Mouse (Mus musculus): ENCODE measurements around the gene Foxn2. TPM values are rescaled to one million over a fixed set of nuclear protein-coding genes. Genes with fewer than 3 reads are reported as not detected.
A peak's percentile ranks its signal among the peaks of the same experiment; 100 is the strongest.

Foxn2 gene
- polyA plus RNA-seq, 1 experiment from 2014 or later, result 9.8 TPM

- H3K4me3 ChIP-seq (ENCODE audit: low read depth, low read length), result peak overlapping the region; percentile 56
- no peaks in the 10 kb centered on the region for H3K9me3 ChIP-seq (ENCODE audit: control insufficient read depth, low read length)
- H3K27ac ChIP-seq (replicated peaks; ENCODE audit: low read depth, low read length), result no peak overlapping the region
- peak overlapping the region; percentile 44 for H3K4me2 ChIP-seq (ENCODE audit: low read depth, severe bottlenecking)
- ATAC-seq (ENCODE audit: insufficient number of reproducible peaks, low FRiP score, low TSS enrichment, low read depth) (peak; percentile 78; the same call in 1 of the 2 replicates), DNase-seq (ENCODE audit: low spot score) (no peak)
- peak overlapping the region; percentile 71 for H3K9ac ChIP-seq (ENCODE audit: low read length)
- H3K4me1 ChIP-seq (ENCODE audit: control insufficient read depth, insufficient read depth, low read length), result no peaks in the 10 kb centered on the region
- H3K27me3 ChIP-seq (ENCODE audit: control insufficient read depth, insufficient read depth, low read length), result no peaks in the 10 kb centered on the region
- H3K36me3 ChIP-seq (ENCODE audit: control insufficient read depth, insufficient read depth, low read length), result no peaks in the 10 kb centered on the region
- WGBS, result 0% methylated on average over 14 of the region's 14 CpGs
These were observed 89.7 kb downstream of the Foxn2 start for GRCm38 (mm10) chr17:88530236-88530619.

DNA sequence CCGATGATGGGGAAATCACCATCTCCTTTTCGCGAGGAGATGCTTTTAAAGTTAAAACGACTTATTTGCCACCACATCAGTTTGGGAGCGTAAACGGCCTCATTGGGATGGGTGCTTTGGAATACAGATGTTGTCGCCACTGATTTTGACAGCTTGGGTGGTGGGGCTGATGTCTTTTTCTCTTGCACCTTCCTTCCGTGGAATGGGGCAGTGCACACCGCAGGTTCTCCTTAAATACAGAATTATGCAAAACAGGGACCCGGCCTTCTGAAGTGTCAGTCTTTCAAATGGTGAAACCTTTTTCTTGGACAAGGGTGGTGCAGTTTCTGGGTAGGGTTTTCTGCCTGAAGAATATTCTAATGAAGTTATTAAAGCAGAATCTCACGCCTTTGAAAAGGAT, 90.2 kb downstream of the Foxn2 start:
- no peaks in the 10 kb centered on the region for H3K9me3 ChIP-seq (ENCODE audit: control insufficient read depth, low read length)
- H3K4me3 ChIP-seq (ENCODE audit: low read depth, low read length), result peak overlapping the region; percentile 56
- H3K9ac ChIP-seq (ENCODE audit: low read length), result peak overlapping the region; percentile 71
- 11% methylated on average over 11 of the region's 11 CpGs for WGBS
- no peaks in the 10 kb centered on the region for H3K36me3 ChIP-seq (ENCODE audit: control insufficient read depth, insufficient read depth, low read length)
- H3K4me1 ChIP-seq (ENCODE audit: control insufficient read depth, insufficient read depth, low read length), result no peaks in the 10 kb centered on the region
- H3K27me3 ChIP-seq (ENCODE audit: control insufficient read depth, insufficient read depth, low read length), result no peaks in the 10 kb centered on the region
- DNase-seq (ENCODE audit: low spot score) (no peak), ATAC-seq (ENCODE audit: insufficient number of reproducible peaks, low FRiP score, low TSS enrichment, low read depth) (no peak)
- peak overlapping the region; percentile 44 for H3K4me2 ChIP-seq (ENCODE audit: low read depth, severe bottlenecking)
- no peak overlapping the region for H3K27ac ChIP-seq (replicated peaks; ENCODE audit: low read depth, low read length)

- Histone ChIP-seq H3K27me3 (ENCODE audit: control insufficient read depth, insufficient read depth, low read length) (no peaks in the 10 kb centered on the region), H3K4me1 (ENCODE audit: control insufficient read depth, insufficient read depth, low read length) (no peaks in the 10 kb centered on the region), H3K4me3 (ENCODE audit: low read depth, low read length) (no peak overlapping the region), H3K36me3 (ENCODE audit: control insufficient read depth, insufficient read depth, low read length) (no peaks in the 10 kb centered on the region), H3K4me2 (ENCODE audit: low read depth, severe bottlenecking) (no peak overlapping the region), H3K9ac (ENCODE audit: low read length) (no peak overlapping the region), H3K9me3 (ENCODE audit: control insufficient read depth, low read length) (no peaks in the 10 kb centered on the region), H3K27ac (replicated peaks; ENCODE audit: low read depth, low read length) (no peak overlapping the region)
- DNase-seq (ENCODE audit: low spot score) (no peak), ATAC-seq (ENCODE audit: insufficient number of reproducible peaks, low FRiP score, low TSS enrichment, low read depth) (no peak)
- 67% methylated on average over 6 of the region's 6 CpGs for WGBS
These were observed 90.7 kb downstream of the Foxn2 start for GRCm38 (mm10) chr17:88531176-88531575.

GRCm38 (mm10) chr17:88537842-88538430, 97.4 kb downstream of the Foxn2 start:
- Histone ChIP-seq H3K4me3 (ENCODE audit: low read depth, low read length) (no peak overlapping the region), H3K9ac (ENCODE audit: low read length) (no peak overlapping the region), H3K4me2 (ENCODE audit: low read depth, severe bottlenecking) (no peak overlapping the region), H3K36me3 (ENCODE audit: control insufficient read depth, insufficient read depth, low read length) (no peaks in the 10 kb centered on the region), H3K27me3 (ENCODE audit: control insufficient read depth, insufficient read depth, low read length) (no peaks in the 10 kb centered on the region), H3K9me3 (ENCODE audit: control insufficient read depth, low read length) (no peaks in the 10 kb centered on the region), H3K27ac (replicated peaks; ENCODE audit: low read depth, low read length) (no peak overlapping the region), H3K4me1 (ENCODE audit: control insufficient read depth, insufficient read depth, low read length) (no peaks in the 10 kb centered on the region)
- DNase-seq (ENCODE audit: low spot score), result no peak
- 85% methylated on average over 8 of the region's 8 CpGs for WGBS
- no peak for ATAC-seq (ENCODE audit: insufficient number of reproducible peaks, low FRiP score, low TSS enrichment, low read depth)

Other genes starting within 250 kb of the Foxn2 start
- 22.6 and 24.1 TPM in 2 replicates for gene Ppp1r21, start 89.4 kb downstream of the Foxn2 start, polyA plus RNA-seq (2014; fragmentation: Nextera tagmentation; extraction: Ambion mirVana)
- gene Ston1, start 157.0 kb downstream of the Foxn2 start, polyA plus RNA-seq (2014; fragmentation: Nextera tagmentation; extraction: Ambion mirVana), result 5.2 and 6.9 TPM in 2 replicates
- 0.12 TPM in 1 of 2 replicates, not detected in the other for gene Gtf2a1l, start 227.9 kb downstream of the Foxn2 start, polyA plus RNA-seq (2014; fragmentation: Nextera tagmentation; extraction: Ambion mirVana)